Mouse (Mus musculus) adrenal gland (tissue): ENCODE measurements around the gene Irgq.

Source experiments
- intact Hi-C: fragments of 180-260 bp; cut with DNase I; formaldehyde crosslinking; loops from one replicate; pipeline ENCODE4 v1.15.1; 2025

Irgq gene

DNA sequence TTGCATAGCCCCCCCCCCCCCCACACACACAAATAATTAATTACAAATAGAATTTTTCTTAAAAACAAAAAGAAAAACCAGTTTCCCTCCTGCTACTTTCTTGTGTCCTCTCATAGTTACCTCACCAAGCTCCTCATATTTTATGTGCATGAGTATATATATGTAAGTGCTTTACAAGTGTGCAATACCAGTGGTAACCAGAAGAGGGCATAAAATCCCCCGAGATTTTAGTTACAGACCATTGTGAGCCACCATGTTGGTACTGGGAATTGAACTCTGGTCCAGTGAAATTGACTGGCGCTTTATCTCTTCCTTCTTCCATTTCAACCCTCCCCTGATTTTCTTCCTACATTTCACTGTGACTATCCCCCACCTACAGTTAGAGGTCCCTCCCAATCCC lies 14.0 kb downstream of the Irgq start:
- intact Hi-C loops: no loop called here

DNA sequence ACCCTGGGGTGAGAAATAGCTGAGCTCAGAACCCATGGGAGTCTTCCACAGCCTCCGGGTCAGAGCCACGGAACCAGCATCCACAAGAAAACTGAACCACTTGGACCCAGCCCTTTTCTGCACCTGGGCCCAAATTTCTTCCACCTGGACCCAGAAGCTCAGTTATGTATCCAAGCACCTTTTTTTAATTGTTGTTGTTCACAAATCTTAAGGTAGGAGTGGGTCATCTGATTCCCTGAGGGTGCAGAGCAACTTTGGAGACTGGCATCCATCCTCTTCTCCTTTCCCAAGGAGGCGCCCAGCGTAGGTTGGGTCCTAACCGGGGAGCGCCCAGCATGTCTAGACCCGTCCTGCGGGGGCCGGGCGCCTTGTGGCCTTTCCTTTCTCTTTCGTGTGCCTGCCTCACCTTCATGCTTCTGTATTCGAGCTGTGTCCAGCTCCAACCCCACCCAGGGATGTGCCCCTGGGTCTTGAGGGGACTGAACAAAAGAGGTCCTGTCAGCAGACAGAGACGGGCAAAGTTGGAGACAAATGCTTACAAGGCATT lies 15.7 kb downstream of the Irgq start, which contains the start of the genes Pinlyp and Xrcc1:
Gene Pinlyp (minus strand): TSS at position 51 of the 547 bp plus-strand sequence.
Gene Xrcc1 (plus strand): TSS at position 222 of the 547 bp plus-strand sequence.
- intact Hi-C loops: loop anchor here (2.0 kb wide), 1 partner anchor 15 kb away; the partner anchor contains the start of gene Irgq

DNA sequence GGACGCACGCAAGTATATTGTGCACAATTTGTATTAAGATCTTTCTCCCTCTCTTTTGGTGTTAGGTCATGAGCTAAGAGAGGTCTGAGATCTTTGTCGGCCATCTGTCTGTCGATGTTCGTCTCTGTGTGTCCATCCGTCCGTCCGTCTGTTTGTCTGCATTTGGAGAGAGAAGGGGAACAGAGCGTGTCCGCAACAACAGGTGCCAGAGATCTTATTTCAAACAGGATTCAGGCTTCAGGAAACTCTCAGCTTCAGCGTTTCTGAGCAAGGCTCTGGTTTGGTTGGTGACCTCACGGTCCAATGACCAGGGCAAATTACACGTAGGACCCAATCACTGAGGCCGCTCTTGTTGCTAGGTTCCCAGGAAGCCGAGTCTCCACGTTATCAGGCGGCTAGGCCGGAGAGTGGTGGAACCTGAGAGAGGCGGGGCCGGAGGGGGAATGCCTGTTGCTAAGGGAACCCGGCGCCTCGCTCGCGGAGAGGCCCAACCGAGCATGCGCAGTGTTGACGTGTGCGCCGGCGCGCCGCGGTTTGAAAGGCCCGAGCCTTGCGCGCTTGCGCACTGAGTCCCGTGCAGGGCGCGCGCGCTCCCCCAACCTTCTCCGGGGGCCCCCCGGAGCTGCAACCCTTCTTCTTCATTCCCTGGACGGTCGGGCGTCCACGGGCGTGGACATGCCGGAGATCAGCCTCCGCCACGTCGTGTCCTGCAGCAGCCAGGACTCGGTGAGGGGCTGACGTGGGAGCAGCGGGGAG lies 16.3 kb downstream of the Irgq start:
- intact Hi-C loops: loop anchor here (2.0 kb wide), 1 partner anchor 16 kb away; the partner anchor contains the start of gene Irgq

GRCm38 (mm10) chr7:24547534-24548036 lies 17.1 kb downstream of the Irgq start:
- intact Hi-C loops: loop anchor here (2.0 kb wide), 1 partner anchor 17 kb away; the partner anchor contains the start of gene Irgq

DNA sequence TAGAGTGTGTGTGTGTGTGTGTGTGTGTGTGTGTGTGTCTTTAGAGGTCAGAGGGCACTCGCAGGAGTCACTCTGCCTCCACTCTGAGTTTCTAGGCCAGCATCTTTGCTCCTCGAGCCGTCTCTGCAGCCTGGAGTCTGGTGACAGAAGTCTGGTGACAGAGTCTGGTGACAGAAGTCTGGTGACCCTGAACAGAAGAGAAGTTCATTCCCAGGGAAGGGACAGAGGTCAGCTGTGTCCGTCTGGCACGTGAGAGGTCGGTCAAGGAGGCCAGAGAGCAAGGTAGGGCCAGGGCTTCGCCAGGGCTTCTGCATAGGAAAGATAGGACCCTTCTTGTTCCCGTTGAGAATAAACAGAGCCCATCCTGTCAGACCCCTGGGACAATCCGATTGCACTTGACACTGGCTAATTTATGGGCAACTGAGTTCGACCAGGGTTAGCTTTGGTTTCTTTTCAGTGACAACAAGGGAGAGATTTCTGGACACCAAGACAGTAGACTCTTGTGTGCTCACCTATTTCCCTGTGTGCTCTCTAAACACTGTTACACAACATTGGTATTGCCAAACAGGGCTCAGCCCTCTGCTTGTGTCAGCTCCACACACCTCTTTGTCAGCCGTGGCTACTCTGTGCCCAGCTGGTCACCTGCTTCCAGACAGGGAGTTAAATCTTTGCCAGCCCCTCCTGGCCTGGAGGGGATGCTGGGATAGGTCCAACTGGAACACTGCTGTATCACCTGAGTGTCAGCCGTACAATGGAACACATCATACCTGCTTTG lies 21.7 kb downstream of the Irgq start:
- intact Hi-C loops: no loop called here

DNA sequence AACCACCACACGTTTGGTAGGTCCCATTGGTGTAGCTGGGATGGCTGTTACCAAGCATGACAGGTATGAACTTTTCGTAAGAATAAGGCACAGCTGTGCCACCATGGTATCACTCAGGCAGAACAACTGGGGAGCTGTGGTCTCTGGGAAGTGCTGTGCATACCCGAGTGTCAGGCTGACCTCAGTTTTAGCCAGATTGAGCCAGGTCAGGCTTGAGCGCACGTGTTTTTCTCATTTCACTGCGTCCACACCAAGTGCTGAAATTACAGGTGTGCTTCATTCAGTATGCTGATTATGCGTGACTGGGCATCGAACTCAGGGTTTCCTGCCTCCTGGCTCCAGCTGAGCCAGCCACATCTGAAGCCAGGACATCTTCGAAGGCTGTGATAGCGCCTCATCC lies 25.3 kb downstream of the Irgq start:
- intact Hi-C loops: no loop called here

DNA sequence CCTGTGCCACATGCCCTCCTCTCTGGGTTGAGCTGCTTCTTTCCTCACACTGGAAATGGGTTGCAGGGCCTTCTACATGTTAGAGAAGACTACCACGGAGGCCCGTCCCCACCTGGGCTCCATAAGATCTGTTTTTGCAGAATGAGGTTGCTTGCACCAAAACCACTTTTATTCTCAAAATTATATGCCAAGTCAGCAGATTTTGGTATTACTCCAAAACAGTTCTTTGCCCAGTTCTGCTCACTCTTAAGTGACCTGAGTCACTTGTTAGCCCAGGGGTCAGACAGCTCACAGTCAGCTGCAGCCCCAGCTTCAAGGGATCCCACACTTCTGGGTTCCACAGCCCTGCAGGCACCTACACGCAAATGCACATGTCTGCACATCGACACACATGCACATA lies 31.0 kb downstream of the Irgq start:
- intact Hi-C loops: no loop called here

DNA sequence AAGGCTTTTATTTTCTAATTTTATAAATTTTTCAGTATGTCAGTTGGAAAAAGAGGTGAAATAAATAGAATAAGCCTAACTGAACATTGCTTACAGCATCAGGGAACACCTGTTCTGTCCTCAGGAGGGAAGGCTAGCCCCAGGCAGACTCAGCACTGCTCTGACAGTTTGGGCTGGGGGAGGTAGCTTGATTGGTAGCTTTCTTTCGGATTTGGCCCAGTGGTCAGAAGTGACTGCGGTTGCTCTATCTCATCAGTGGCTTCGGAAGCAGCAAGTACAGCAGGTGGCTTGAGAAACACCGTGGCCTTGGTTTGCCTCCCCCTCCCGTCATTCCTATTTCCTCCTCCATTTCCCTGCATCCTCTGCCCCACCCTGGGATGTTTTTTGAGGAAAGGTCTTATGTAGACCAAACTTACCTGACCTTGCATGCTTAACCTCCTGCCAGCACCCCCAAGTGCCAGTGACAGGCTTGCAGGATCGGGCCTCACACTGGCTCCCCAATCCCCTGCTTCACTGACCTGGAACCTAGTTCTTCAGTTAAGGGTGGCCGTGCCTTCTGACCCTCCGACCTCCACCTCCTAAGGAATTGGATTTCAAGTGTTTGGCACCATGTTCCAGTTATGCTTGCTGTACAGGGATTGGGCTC lies 32.8 kb downstream of the Irgq start:
- intact Hi-C loops: no loop called here

DNA sequence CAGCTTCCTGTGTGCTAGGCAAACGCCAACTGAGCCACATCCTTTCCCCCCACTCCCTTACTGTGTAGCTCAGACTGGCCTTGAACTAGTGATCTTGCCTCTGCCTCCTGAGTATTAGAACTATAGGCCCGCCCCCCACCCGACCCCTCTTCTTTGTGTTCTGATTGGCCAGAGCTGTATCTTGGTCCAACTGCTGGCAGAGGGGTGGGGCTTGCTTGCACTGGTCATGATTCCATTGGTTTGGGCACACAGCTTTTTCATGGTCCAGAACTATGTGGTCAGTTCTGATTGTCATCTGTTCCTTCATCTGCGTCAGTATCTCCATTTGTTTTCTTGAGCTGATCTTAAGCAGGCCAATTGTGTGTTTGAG lies 33.3 kb downstream of the Irgq start:
- intact Hi-C loops: no loop called here

DNA sequence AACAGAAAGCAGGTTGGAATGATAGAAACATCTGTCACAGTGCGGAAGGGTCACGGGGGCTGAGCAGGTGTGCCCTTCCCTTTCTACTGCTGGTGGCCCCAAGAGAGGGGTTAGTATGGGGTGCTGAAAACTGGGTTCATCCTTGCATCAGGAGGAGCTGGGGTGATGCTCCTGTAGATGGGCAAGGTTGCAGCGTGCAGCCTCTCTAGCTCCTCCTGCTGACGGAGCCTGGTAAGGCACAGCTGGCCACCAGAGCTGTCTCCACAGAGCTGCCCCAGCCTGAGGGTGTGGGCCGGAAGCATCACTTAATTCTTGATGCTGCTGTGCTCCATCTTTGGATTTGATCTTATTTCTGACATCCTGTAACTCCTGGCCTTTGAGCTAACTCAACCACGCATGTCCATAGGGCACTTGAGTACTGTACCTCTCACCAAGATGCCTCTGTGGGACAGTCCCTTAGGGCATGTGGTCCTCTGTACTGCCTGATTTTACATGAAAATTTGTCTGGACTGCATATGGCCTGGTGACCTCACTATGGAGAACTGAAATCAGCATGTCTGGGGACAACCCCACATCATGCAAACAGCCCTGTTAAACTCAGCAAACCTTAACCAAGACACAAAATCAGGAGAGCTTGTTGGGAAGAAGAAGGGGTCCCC lies 34.2 kb downstream of the Irgq start:
- intact Hi-C loops: no loop called here

- intact Hi-C loops: no loop called here
Observed at GRCm38 (mm10) chr7:24565627-24566026, 35.1 kb downstream of the Irgq start.

DNA sequence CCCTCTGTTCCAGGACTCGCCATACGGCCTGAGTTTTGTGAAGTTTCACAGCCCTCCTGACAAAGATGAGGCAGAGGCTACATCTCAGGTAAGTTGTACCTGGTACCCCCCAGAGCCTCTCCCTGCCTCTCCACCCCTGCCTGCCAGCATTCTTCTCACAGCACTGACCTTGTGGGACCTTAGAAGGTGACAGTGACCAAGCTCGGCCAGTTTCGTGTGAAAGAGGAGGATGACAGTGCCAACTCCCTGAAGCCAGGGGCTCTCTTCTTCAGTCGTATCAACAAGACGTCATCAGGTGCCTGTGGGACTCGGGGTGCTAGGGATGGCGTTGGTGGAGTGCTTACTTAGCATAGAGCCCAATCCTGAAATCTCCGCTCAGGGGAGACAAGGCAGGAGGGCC lies 35.7 kb downstream of the Irgq start:
- intact Hi-C loops: no loop called here

- intact Hi-C loops: no loop called here
Observed at GRCm38 (mm10) chr7:24568512-24568911, 38.0 kb downstream of the Irgq start.

DNA sequence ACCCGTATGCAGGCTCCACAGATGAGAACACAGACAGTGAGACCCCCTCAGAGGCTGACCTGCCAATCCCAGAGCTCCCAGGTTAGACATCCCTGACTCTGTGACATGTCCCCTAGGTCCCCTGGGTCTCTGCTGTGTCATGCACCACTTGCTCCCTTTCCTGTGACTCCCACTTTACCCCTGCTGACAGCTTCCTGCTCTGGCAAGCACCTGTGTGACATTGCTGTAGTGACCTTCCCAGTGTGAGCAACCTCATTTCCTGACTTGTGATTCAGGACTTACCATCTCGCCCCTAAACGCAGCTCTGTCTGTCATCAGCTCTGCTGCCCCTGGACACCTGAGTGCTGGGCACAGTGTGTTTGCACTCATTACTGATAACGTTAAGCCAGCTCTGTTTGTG lies 40.6 kb downstream of the Irgq start:
- intact Hi-C loops: loop anchor here (2.0 kb wide), 1 partner anchor 22 kb away; no protein-coding TSS in a partner anchor

GRCm38 (mm10) chr7:24572455-24572854 lies 42.0 kb downstream of the Irgq start:
- intact Hi-C loops: no loop called here

DNA sequence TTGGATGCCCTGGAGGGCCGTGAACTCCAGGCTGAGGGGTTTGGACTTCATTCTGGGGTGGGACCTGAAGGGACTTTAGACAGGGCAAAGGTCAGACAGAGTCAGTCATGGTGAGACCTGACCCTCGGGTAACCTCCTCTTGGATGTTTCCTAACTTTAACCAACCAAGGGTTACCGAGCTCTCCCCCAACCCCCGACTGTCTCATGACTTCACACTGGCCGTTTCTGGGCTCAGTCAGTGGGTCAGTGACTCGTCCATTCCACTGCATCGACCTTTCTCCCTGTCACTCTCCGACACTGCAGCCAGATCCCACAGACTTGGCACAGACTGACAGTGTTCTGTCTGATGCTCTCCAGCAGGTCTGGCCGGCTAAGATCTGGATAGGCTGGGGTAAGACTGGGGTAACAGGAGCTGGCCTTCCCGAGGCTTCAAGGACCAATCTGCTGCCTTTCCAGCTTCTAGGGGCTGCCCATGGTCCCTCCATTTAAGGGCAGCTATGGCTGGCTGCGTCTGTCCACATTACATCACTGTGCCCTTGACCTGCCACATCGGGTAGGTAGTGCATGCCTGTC lies 43.8 kb downstream of the Irgq start:
- intact Hi-C loops: no loop called here

DNA sequence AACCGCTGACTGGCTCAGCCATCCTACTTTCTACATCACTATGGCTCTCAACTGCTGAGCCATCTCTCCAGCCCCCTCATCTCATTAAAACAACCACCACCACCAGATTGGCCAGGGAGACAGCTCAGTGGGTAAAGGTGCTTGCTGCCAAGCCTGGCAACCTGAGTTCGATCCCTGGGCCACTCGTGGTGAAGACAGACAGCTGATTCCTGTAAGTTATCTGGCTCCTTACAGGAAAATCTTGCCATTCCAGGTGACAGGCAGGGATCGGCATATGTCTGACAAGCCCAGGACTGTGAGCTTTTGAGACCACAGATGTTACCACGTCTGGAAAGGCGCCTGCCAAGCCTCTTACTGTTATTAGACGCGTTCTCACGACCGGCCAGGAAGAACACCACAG lies 47.3 kb downstream of the Irgq start:
- intact Hi-C loops: no loop called here

GRCm38 (mm10) chr7:24584876-24585275 lies 54.4 kb downstream of the Irgq start:
- intact Hi-C loops: no loop called here

DNA sequence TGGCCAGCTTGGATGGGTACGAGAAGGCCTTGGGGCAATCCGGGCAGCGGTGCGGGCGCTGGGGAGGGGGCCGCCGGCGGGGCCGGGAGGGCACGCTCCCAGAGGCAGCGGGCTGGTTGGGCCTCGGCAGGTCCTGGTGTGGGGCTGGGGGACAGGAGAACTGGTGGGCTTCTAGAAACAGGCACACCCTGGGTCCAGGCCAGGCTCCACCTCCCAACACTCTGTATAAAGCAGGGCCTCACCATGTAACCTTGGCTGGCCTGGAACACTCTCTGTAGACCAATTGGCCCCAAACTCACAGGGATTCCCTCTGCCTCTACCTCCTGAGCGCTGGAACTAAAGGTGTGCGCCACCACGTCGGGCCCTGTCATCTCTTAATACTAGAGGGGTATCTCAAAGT lies 55.5 kb downstream of the Irgq start:
- intact Hi-C loops: no loop called here

DNA sequence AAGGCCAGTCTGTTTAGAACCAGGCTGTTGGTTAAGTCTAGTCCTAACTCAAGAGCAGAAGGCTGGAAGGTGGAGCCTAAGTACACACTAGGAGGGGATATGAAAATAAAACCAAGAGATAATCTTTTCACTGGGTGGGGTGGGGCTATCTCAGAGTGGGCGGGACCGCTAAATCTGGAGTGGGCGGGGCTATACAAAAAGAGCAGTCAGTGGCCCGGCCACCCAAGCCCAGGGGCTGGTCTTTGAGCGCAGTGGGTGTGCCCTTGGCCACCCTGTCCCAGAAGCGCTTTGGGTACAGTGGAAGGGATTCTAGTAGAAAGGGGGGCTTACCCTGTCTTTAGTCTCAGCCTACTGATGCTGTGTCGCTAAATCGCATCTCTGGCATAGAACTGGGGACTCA lies 56.3 kb downstream of the Irgq start:
- intact Hi-C loops: no loop called here
